Mouse (Mus musculus) testis, adult 2 months (tissue): ENCODE measurements around the gene Tmcc3.

Experiments used
- CTCF ChIP-seq: fragments of 200-500 bp; IDR thresholded peaks from 2 replicates; pipeline ENCODE4 v1.5.1; 2012; ENCODE audit warnings: low read depth, mild to moderate bottlenecking, inconsistent platforms, low read length, moderate library complexity; ENCODE audit not compliant: control insufficient read depth, insufficient read depth, insufficient replicate concordance
- POLR2A ChIP-seq: fragments of 200-500 bp; IDR thresholded peaks from 2 replicates; pipeline ENCODE4 v1.6.1; 2012; ENCODE audit warnings: low read depth, mild to moderate bottlenecking, inconsistent platforms, low read length, moderate library complexity; ENCODE audit not compliant: control insufficient read depth

DNA sequence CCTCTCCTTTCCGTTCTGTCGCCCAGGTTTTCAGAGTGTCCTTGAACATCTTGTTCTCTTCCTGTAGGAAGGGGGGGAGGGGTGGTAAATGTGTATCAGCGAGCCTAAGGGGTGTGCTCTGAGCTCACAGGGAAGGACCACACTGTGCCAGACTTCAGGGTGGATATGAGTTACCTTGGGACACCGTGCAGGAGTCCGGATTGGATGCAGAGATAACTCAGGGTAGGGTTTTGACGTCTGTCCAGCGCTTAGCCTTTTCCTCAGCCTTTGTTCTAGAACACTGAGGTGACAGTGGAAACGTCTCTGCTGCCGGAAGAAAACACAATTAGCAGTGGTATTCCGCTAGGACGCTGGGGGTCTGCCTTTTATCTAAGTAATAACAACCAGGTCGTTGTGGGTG lies 261.0 kb downstream of the Tmcc3 start:
- TF ChIP-seq CTCF, result no peak
- no peak for TF ChIP-seq POLR2A
